Mouse (Mus musculus) CH12.LX (cell line): ENCODE data around the gene Gabrb3. TPM values are rescaled to one million over a fixed set of nuclear protein-coding genes. Genes with fewer than 3 reads are reported as not detected.
A peak's percentile ranks its signal among the peaks of the same experiment; 100 is the strongest.

Experiments
- DNase-seq: peaks from one replicate; pipeline ENCODE4 v3.0.0-alpha.2; 2013; ENCODE audit errors: extremely low read depth
- H3K27ac ChIP-seq: 2 replicates; pipeline ENCODE4 v1.5.1; 2012; ENCODE audit warnings: low read depth, mild to moderate bottlenecking, control low read depth, moderate library complexity; ENCODE audit not compliant: insufficient read depth
- H3K27me3 ChIP-seq: replicated peaks from 2 replicates; pipeline ENCODE3; 2012; ENCODE audit warnings: inconsistent platforms
- H3K36me3 ChIP-seq, 2 experiments: replicated peaks in 1 of 2; 2 replicates each; pipeline versions ENCODE3 to v1.6.1; 2012; ENCODE audit warnings: inconsistent platforms in 1 of 2, low read length in 1 of 2, mild to moderate bottlenecking in 1 of 2, mixed read lengths in 1 of 2, moderate library complexity in 1 of 2; ENCODE audit not compliant: control insufficient read depth in 1 of 2, insufficient read depth in 1 of 2
- H3K4me1 ChIP-seq, 2 experiments: 2 replicates each; pipeline ENCODE4 v1.6.1; 2012; ENCODE audit warnings: inconsistent platforms in 1 of 2, moderate library complexity in 1 of 2; ENCODE audit not compliant: insufficient read depth in 2 of 2, control insufficient read depth in 1 of 2
- H3K4me2 ChIP-seq: 2 replicates; pipeline ENCODE4 v1.6.1; 2012; ENCODE audit warnings: low read depth, mild to moderate bottlenecking, control low read depth; ENCODE audit not compliant: poor library complexity, insufficient read depth, severe bottlenecking
- H3K4me3 ChIP-seq, 3 experiments: fragments of 150-350 bp in 1 of 3; sonication (generic) in 1 of 3; replicated peaks in 1 of 3; 2 replicates each; pipeline versions ENCODE3 to v1.5.1; 2011 to 2012; ENCODE audit warnings: low read depth in 2 of 3, low read length in 2 of 3, mild to moderate bottlenecking in 2 of 3, moderate library complexity in 2 of 3, control low read depth in 1 of 3, improper control_type of control experiment in 1 of 3, inconsistent platforms in 1 of 3, mixed read lengths in 1 of 3; ENCODE audit not compliant: poor library complexity in 1 of 3
- H3K79me2 ChIP-seq: replicated peaks from 2 replicates; pipeline ENCODE4 v1.6.1; 2012; ENCODE audit warnings: mild to moderate bottlenecking, moderate library complexity; ENCODE audit not compliant: control insufficient read depth, poor library complexity, insufficient read depth, severe bottlenecking; ENCODE audit errors: extremely low read depth
- H3K9ac ChIP-seq: 2 replicates; pipeline ENCODE4 v1.6.1; 2012; ENCODE audit warnings: low read depth, mild to moderate bottlenecking, control low read depth, moderate library complexity; ENCODE audit not compliant: insufficient read depth
- H3K9me3 ChIP-seq: replicated peaks from 2 replicates; pipeline ENCODE3; 2012; ENCODE audit warnings: low read length, inconsistent platforms, mixed read lengths
- CHD1 ChIP-seq: IDR thresholded peaks from 2 replicates; pipeline ENCODE4 v1.6.1; 2012; ENCODE audit warnings: low read depth, low read length, improper control_type of control experiment, inconsistent platforms
- CHD2 ChIP-seq: IDR thresholded peaks from 2 replicates; pipeline ENCODE4 v1.6.1; 2011; ENCODE audit warnings: low read length, improper control_type of control experiment
- CTCF ChIP-seq, 2 experiments: IDR thresholded peaks in 1 of 2; conservative IDR thresholded peaks in 1 of 2; 2 replicates each; pipeline ENCODE4 v1.5.1; 2011 to 2012; ENCODE audit warnings: low read depth in 2 of 2, low read length in 2 of 2, improper control_type of control experiment in 1 of 2, inconsistent platforms in 1 of 2, mild to moderate bottlenecking in 1 of 2, moderate library complexity in 1 of 2
- E2F4 ChIP-seq: IDR thresholded peaks from 2 replicates; pipeline ENCODE4 v1.6.1; 2011; ENCODE audit warnings: low read depth, low read length, improper control_type of control experiment; ENCODE audit not compliant: insufficient replicate concordance
- ETS1 ChIP-seq: conservative IDR thresholded peaks from 2 replicates; pipeline ENCODE4 v1.6.1; 2012; ENCODE audit warnings: low read depth, mild to moderate bottlenecking, inconsistent platforms, low read length, improper control_type of control experiment, moderate library complexity
- MAFK ChIP-seq: IDR thresholded peaks from 2 replicates; pipeline ENCODE4 v1.6.1; 2011; ENCODE audit warnings: low read length, improper control_type of control experiment; ENCODE audit not compliant: insufficient replicate concordance
- MXI1 ChIP-seq: IDR thresholded peaks from 2 replicates; pipeline ENCODE4 v1.6.1; 2011; ENCODE audit warnings: mild to moderate bottlenecking, low read depth, low read length, improper control_type of control experiment
- NELFE ChIP-seq: IDR thresholded peaks from 2 replicates; pipeline ENCODE4 v1.6.1; 2011; ENCODE audit warnings: low read depth, low read length, improper control_type of control experiment
- NRF1 ChIP-seq: IDR thresholded peaks from 2 replicates; pipeline ENCODE4 v1.6.1; 2014; ENCODE audit warnings: low read depth, mild to moderate bottlenecking, inconsistent platforms, low read length, improper control_type of control experiment, moderate library complexity
- POLR2A ChIP-seq: IDR thresholded peaks from 2 replicates; pipeline ENCODE4 v1.6.1; 2011; ENCODE audit warnings: low read depth, mild to moderate bottlenecking, improper control_type of control experiment, low read length
- POLR2AphosphoS2 ChIP-seq: IDR thresholded peaks from 2 replicates; pipeline ENCODE4 v1.6.1; 2011; ENCODE audit warnings: low read depth, low read length, improper control_type of control experiment
- RAD21 ChIP-seq: IDR thresholded peaks from 2 replicates; pipeline ENCODE4 v1.6.1; 2011; ENCODE audit warnings: low read depth, mild to moderate bottlenecking, low read length, improper control_type of control experiment, moderate library complexity
- SIN3A ChIP-seq: IDR thresholded peaks from 2 replicates; pipeline ENCODE4 v1.6.1; 2012; ENCODE audit warnings: low read length, improper control_type of control experiment, inconsistent platforms
- SMC3 ChIP-seq: IDR thresholded peaks from 2 replicates; pipeline ENCODE4 v1.6.1; 2011; ENCODE audit warnings: low read depth, low read length, improper control_type of control experiment
- TBP ChIP-seq: conservative IDR thresholded peaks from 2 replicates; pipeline ENCODE4 v1.6.1; 2011; ENCODE audit warnings: low read depth, low read length, improper control_type of control experiment
- dilution Hi-C: fragments of 300-500 bp; cut with MboI; formaldehyde crosslinking; loops from 2 replicates; pipeline ENCODE4 v1.14.3; 2020; ENCODE audit warnings: low sequenced_read_pairs; ENCODE audit not compliant: extremely low pct_unique_long_range_greater_than_20kb, extremely low pct_ligation_motif_present
- in situ Hi-C: fragments of 300-500 bp; cut with MboI; formaldehyde crosslinking; loops from 3 replicates; pipeline ENCODE4 v1.14.3; 2019; ENCODE audit warnings: low sequenced_read_pairs, low pct_ligation_motif_present, low pct_unique_long_range_greater_than_20kb, mixed read lengths
- polyA plus RNA-seq: library from polyadenylated mRNA; unstranded; fragments of >175 nt; gene quantifications from 2 replicates; pipeline ENCODE4 v1.2.1, GENCODE M21; 2012; ENCODE audit warnings: low read depth; ENCODE audit not compliant: insufficient read length
- total RNA-seq, 2 experiments: library from RNA; depleted of rRNA; stranded (reverse); fragments of 300-350 nt in 1 of 2; fragments of >200 nt in 1 of 2; gene quantifications; 2 replicates each; pipeline ENCODE4 v1.2.3; 2012 to 2014

The Gabrb3 gene
- total and polyA plus RNA-seq, 3 experiments, result not detected

- in situ Hi-C loops, result no loop called here
- Histone ChIP-seq H3K79me2 (no peaks in the 10 kb centered on the region), H3K36me3 (no peaks in the 10 kb centered on the region), H3K9ac (no peak overlapping the region)
- TF ChIP-seq MAFK (no peak), CHD1 (no peak), CTCF (conservative IDR thresholded peaks at IDR 0.05 in 1 of 2, IDR thresholded peaks at IDR 0.05 in 1 of 2; ENCODE audit: low read depth in 2 of 2, low read length in 2 of 2) (peak in 1 of 2 experiments; percentile 39; a peak in 2 of 4 replicates), CHD2 (no peak), SMC3 (peak; percentile 16; the same call in 1 of the 2 replicates), RAD21 (peak; percentile 31), SIN3A (no peak), E2F4 (no peak), POLR2AphosphoS2 (no peak), NRF1 (no peak), NELFE (no peak), MXI1 (no peak), POLR2A (no peak), TBP (no peak)
- TF ChIP-seq, all 38 proteins: peak for 3
- dilution Hi-C loops, result no loop called here
- Histone ChIP-seq H3K4me2 (no peak overlapping the region), H3K4me1 (no peaks in the 10 kb centered on the region), H3K27ac (no peak overlapping the region), H3K27me3 (no peaks in the 10 kb centered on the region), H3K9me3 (peaks cover 50% of the 10 kb centered on the region), H3K4me3 (no peak overlapping the region)
- DNase-seq, result no peak
These were observed 54.5 kb downstream of the Gabrb3 start for GRCm38 (mm10) chr7:57473811-57474525.

GRCm38 (mm10) chr7:57482896-57483295 lies 63.4 kb downstream of the Gabrb3 start:
- Histone ChIP-seq H3K36me3 (no peaks in the 10 kb centered on the region), H3K79me2 (no peaks in the 10 kb centered on the region), H3K27ac (no peak overlapping the region), H3K9me3 (peaks cover 34% of the 10 kb centered on the region), H3K4me1 (no peaks in the 10 kb centered on the region), H3K4me2 (no peak overlapping the region), H3K9ac (no peak overlapping the region), H3K4me3 (no peak overlapping the region), H3K27me3 (no peaks in the 10 kb centered on the region)
- TF ChIP-seq CTCF (conservative IDR thresholded peaks at IDR 0.05 in 1 of 2, IDR thresholded peaks at IDR 0.05 in 1 of 2; ENCODE audit: low read depth in 2 of 2, low read length in 2 of 2) (peak in 1 of 2 experiments; percentile 26; a peak in 2 of 4 replicates), ETS1 (no peak), RAD21 (peak; percentile 21)
- in situ Hi-C loops (no loop called here), dilution Hi-C loops (no loop called here)
- DNase-seq, result no peak
